Mouse (Mus musculus): Measurements from ENCODE around the gene Tesc. TPM values are rescaled to one million over a fixed set of nuclear protein-coding genes. Genes with fewer than 3 reads are reported as not detected.

Tesc gene
- total and polyA plus RNA-seq, 3 experiments = not detected

DNA sequence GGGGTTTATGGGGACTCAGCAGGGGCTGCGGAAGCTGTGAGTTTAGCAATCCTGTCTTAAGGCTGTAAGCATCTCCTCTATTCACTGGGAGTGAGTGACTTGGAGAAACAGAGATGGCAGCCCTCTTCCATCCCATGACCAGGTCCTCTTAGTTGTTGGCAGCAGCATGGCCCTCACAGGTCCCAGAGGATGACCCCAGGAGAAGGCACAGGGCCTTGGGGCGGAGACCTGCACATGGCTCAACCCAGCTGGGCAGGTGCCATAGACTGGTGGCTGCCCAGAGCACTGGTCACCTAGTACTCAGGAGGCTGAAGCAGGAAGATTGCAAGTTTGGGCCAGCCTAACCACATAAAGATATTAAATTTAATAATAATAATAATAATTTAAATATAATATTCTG lies 11.9 kb upstream of the Tesc start:
- TF ChIP-seq GATA1 (IDR thresholded peaks at IDR 0.05; ENCODE audit: borderline replicate concordance, low read length) (no peak), TAL1 (conservative IDR thresholded peaks at IDR 0.05; ENCODE audit: low read depth, low read length) (no peak), GATA2 (IDR thresholded peaks at IDR 0.05; ENCODE audit: borderline replicate concordance, low read depth, low read length) (no peak), POLR2AphosphoS5 (IDR thresholded peaks at IDR 0.05; ENCODE audit: insufficient replicate concordance, low read depth, low read length) (no peak), CTCF (IDR thresholded peaks at IDR 0.05; ENCODE audit: low read depth, low read length) (no peak)
- no peak overlapping the region for H3K4me3 ChIP-seq (ENCODE audit: low read depth, low read length)
- no peak for DNase-seq (ENCODE audit: low spot score)
- no peak for ATAC-seq (ENCODE audit: extremely low read depth, insufficient number of reproducible peaks, low FRiP score, poor library complexity, severe bottlenecking)
- H3K9me3 ChIP-seq (replicated peaks) = no peaks in the 10 kb centered on the region
- no peaks in the 10 kb centered on the region for H3K4me1 ChIP-seq (ENCODE audit: insufficient read depth, low read depth, low read length)
- H3K36me3 ChIP-seq (replicated peaks) = peaks cover 4% of the 10 kb centered on the region
- peaks cover 4% of the 10 kb centered on the region; the same call in 1 of the 2 replicates for H3K27me3 ChIP-seq (ENCODE audit: insufficient read depth, low read length)

DNA sequence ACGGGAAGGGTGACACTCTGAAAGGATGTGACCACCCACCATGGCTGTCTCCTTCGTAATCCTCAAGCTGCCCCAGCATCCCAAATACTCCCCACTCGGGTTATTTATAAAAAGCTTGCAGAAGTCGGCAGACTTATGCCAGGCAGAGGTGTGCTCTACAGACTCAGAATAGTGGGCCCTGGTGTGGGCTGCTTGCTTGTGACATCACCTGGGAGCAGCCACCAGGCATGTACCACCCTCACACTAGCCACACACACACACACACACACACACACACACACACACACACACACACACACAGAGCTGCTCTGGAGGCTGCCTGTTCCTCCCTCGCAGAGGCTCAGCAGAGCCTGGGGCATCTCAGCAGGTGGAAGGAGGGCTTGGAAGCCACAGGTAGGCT lies 10.0 kb upstream of the Tesc start:
- H3K4me1 ChIP-seq (ENCODE audit: insufficient read depth, low read depth, low read length) = no peaks in the 10 kb centered on the region
- H3K27me3 ChIP-seq (ENCODE audit: insufficient read depth, low read length) = peaks cover 4% of the 10 kb centered on the region; the same call in 1 of the 2 replicates
- TF ChIP-seq GATA1 (IDR thresholded peaks at IDR 0.05; ENCODE audit: borderline replicate concordance, low read length) (no peak), GATA2 (IDR thresholded peaks at IDR 0.05; ENCODE audit: borderline replicate concordance, low read depth, low read length) (no peak), POLR2AphosphoS5 (IDR thresholded peaks at IDR 0.05; ENCODE audit: insufficient replicate concordance, low read depth, low read length) (no peak), CTCF (IDR thresholded peaks at IDR 0.05; ENCODE audit: low read depth, low read length) (no peak), TAL1 (conservative IDR thresholded peaks at IDR 0.05; ENCODE audit: low read depth, low read length) (no peak)
- DNase-seq (ENCODE audit: low spot score) = no peak
- no peaks in the 10 kb centered on the region for H3K36me3 ChIP-seq (replicated peaks)
- no peak overlapping the region for H3K4me3 ChIP-seq (ENCODE audit: low read depth, low read length)
- H3K9me3 ChIP-seq (replicated peaks) = no peaks in the 10 kb centered on the region
- no peak for ATAC-seq (ENCODE audit: extremely low read depth, insufficient number of reproducible peaks, low FRiP score, poor library complexity, severe bottlenecking)

DNA sequence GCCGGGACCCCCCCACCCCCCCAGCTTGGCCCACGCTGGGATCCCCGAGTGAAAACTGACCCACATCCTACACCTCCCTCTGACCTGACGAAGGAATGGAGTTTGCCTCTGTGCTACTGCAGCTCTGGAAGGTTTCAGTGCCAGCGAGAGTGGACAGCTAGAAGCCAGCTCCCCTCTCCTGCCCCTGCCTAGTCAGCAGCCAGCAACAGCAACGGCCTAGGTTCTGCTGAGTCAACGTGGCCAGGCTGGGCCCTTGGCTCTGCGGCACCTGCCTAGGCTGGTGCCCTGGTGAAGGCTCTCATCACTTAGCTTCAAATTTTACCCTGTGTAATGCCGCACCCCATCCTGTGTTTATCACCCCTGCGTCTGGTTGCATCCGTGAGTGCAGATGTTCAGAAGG lies 7.6 kb upstream of the Tesc start:
- Histone ChIP-seq H3K4me1 (ENCODE audit: insufficient read depth, low read depth, low read length) (no peaks in the 10 kb centered on the region), H3K36me3 (replicated peaks) (no peaks in the 10 kb centered on the region), H3K27me3 (ENCODE audit: insufficient read depth, low read length) (peaks cover 3% of the 10 kb centered on the region; the same call in 1 of the 2 replicates), H3K4me3 (ENCODE audit: low read depth, low read length) (no peak overlapping the region), H3K9me3 (replicated peaks) (no peaks in the 10 kb centered on the region; the same call in 1 of the 2 replicates)
- DNase-seq (ENCODE audit: low spot score) (no peak), ATAC-seq (ENCODE audit: extremely low read depth, insufficient number of reproducible peaks, low FRiP score, poor library complexity, severe bottlenecking) (no peak)
- TF ChIP-seq CTCF (IDR thresholded peaks at IDR 0.05; ENCODE audit: low read depth, low read length) = no peak

DNA sequence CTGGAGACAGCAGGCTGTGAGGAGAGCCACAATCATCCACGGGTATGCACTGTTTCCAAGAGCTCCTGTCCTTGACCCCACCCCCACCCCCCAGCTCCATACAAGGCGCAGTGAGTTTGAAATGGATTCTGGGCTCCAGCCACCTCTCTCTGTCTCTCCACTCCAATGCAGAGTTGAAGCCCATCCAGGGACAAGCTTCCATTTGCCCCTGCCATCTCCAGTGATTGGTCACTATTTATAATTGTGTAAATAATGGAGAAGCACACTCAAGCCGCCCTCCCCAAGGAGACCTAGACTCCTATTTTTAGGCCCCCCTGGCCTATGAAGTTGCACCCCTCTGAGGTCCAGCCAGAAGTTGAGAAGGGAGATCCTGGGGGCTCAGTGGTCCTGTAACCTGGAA lies 4.5 kb upstream of the Tesc start:
- Histone ChIP-seq H3K4me3 (ENCODE audit: low read depth, low read length) (no peak overlapping the region), H3K36me3 (replicated peaks) (no peaks in the 10 kb centered on the region), H3K9me3 (replicated peaks) (peaks cover 27% of the 10 kb centered on the region), H3K4me1 (ENCODE audit: insufficient read depth, low read depth, low read length) (no peaks in the 10 kb centered on the region), H3K27me3 (ENCODE audit: insufficient read depth, low read length) (no peaks in the 10 kb centered on the region; the same call in 1 of the 2 replicates)
- no peak for ATAC-seq (ENCODE audit: extremely low read depth, insufficient number of reproducible peaks, low FRiP score, poor library complexity, severe bottlenecking)
- DNase-seq (ENCODE audit: low spot score) = no peak
- TF ChIP-seq TAL1 (conservative IDR thresholded peaks at IDR 0.05; ENCODE audit: low read depth, low read length) (no peak), GATA1 (IDR thresholded peaks at IDR 0.05; ENCODE audit: borderline replicate concordance, low read length) (no peak)

DNA sequence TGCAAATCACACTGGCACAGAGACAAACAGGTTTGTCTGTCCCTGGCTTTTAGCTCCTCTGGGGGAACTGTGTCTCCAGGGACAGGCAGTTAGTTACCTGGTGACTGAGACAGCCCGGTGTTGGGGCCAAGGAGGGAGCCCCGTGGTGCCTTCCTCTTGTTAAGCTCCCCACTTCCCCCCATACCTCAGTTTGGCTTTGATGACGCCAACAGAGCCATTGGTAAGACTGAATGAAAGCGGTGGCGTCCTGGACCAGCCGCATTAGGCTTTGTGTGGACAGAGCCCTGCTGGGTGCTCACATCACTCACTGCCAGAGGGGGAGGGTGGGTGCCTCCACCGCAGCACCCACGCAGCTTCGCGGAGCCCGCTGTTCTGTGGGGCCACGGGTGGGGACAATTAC lies 1.7 kb upstream of the Tesc start:
- Histone ChIP-seq H3K4me3 (ENCODE audit: low read depth, low read length) (no peak overlapping the region), H3K4me1 (ENCODE audit: insufficient read depth, low read depth, low read length) (no peaks in the 10 kb centered on the region; the same call in 1 of the 2 replicates), H3K27me3 (ENCODE audit: insufficient read depth, low read length) (no peaks in the 10 kb centered on the region; the same call in 1 of the 2 replicates), H3K9me3 (replicated peaks) (peaks cover 53% of the 10 kb centered on the region), H3K36me3 (replicated peaks) (no peaks in the 10 kb centered on the region)
- TF ChIP-seq CTCF (IDR thresholded peaks at IDR 0.05; ENCODE audit: low read depth, low read length) (no peak), GATA1 (IDR thresholded peaks at IDR 0.05; ENCODE audit: borderline replicate concordance, low read length) (no peak), GATA2 (IDR thresholded peaks at IDR 0.05; ENCODE audit: borderline replicate concordance, low read depth, low read length) (no peak), POLR2AphosphoS5 (IDR thresholded peaks at IDR 0.05; ENCODE audit: insufficient replicate concordance, low read depth, low read length) (no peak), TAL1 (conservative IDR thresholded peaks at IDR 0.05; ENCODE audit: low read depth, low read length) (no peak)
- DNase-seq (ENCODE audit: low spot score) (no peak), ATAC-seq (ENCODE audit: extremely low read depth, insufficient number of reproducible peaks, low FRiP score, poor library complexity, severe bottlenecking) (no peak)

DNA sequence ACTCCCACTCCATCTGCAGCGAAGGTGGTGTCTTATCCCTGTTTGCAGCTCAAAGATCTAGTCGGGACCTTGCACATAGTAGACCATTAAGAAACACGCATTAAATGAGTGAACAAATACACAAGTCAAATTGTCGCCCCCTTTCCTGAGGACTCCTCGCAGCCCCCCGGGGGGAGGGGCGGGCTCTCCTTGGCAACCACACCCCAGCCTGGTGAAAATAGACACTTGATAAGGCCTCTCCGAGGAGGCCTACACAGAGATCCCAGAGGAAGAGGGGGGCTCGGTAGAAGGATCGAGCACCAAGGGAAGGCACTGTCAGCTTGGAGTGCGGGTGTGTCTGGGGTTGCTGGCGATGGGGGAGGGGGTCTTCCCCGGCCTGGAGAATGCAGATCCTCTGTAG lies 1.2 kb upstream of the Tesc start:
- Histone ChIP-seq H3K4me1 (ENCODE audit: insufficient read depth, low read depth, low read length) (no peaks in the 10 kb centered on the region; the same call in 1 of the 2 replicates), H3K4me3 (ENCODE audit: low read depth, low read length) (no peak overlapping the region), H3K27me3 (ENCODE audit: insufficient read depth, low read length) (no peaks in the 10 kb centered on the region; the same call in 1 of the 2 replicates)

More for the DNA sequence above, 1.2 kb upstream of the Tesc start:
- no peak for DNase-seq (ENCODE audit: low spot score)
- TF ChIP-seq POLR2AphosphoS5 (IDR thresholded peaks at IDR 0.05; ENCODE audit: insufficient replicate concordance, low read depth, low read length) = no peak
- TF ChIP-seq TAL1 (conservative IDR thresholded peaks at IDR 0.05; ENCODE audit: low read depth, low read length) = no peak
- TF ChIP-seq GATA2 (IDR thresholded peaks at IDR 0.05; ENCODE audit: borderline replicate concordance, low read depth, low read length) = no peak
- TF ChIP-seq GATA1 (IDR thresholded peaks at IDR 0.05; ENCODE audit: borderline replicate concordance, low read length) = no peak
- TF ChIP-seq CTCF (IDR thresholded peaks at IDR 0.05; ENCODE audit: low read depth, low read length) = no peak
- H3K9me3 ChIP-seq (replicated peaks) = peaks cover 56% of the 10 kb centered on the region
- no peak for ATAC-seq (ENCODE audit: extremely low read depth, insufficient number of reproducible peaks, low FRiP score, poor library complexity, severe bottlenecking)
- H3K36me3 ChIP-seq (replicated peaks) = no peaks in the 10 kb centered on the region
